Mouse (Mus musculus): ENCODE data around the gene Tmem240.

GRCm38 (mm10) chr4:155710521-155711252 lies 23.9 kb upstream of the Tmem240 start:
- no peak for TF ChIP-seq CTCF (conservative IDR thresholded peaks at IDR 0.05; ENCODE audit: low read length)
- TF ChIP-seq NANOG (IDR thresholded peaks at IDR 0.05; ENCODE audit: borderline replicate concordance, low read length): no peak
- TF ChIP-seq POU5F1 (IDR thresholded peaks at IDR 0.05; ENCODE audit: borderline replicate concordance, low read length): no peak

Measured in E14TG2a.4 (cell line).